Mouse (Mus musculus) CH12.LX (cell line): ENCODE results near the gene Rpl3. TPM values are rescaled to one million over a fixed set of nuclear protein-coding genes. Genes with fewer than 3 reads are reported as not detected.

Experiments used
- DNase-seq: peaks from one replicate; pipeline ENCODE4 v3.0.0-alpha.2; 2013; ENCODE audit errors: extremely low read depth
- H3K27ac ChIP-seq: 2 replicates; pipeline ENCODE4 v1.5.1; 2012; ENCODE audit warnings: low read depth, mild to moderate bottlenecking, control low read depth, moderate library complexity; ENCODE audit not compliant: insufficient read depth
- H3K27me3 ChIP-seq: replicated peaks from 2 replicates; pipeline ENCODE3; 2012; ENCODE audit warnings: inconsistent platforms
- H3K36me3 ChIP-seq, 2 experiments: replicated peaks in 1 of 2; 2 replicates each; pipeline versions ENCODE3 to v1.6.1; 2012; ENCODE audit warnings: inconsistent platforms in 1 of 2, low read length in 1 of 2, mild to moderate bottlenecking in 1 of 2, mixed read lengths in 1 of 2, moderate library complexity in 1 of 2; ENCODE audit not compliant: control insufficient read depth in 1 of 2, insufficient read depth in 1 of 2
- H3K4me1 ChIP-seq, 2 experiments: 2 replicates each; pipeline ENCODE4 v1.6.1; 2012; ENCODE audit warnings: inconsistent platforms in 1 of 2, moderate library complexity in 1 of 2; ENCODE audit not compliant: insufficient read depth in 2 of 2, control insufficient read depth in 1 of 2
- H3K4me2 ChIP-seq: 2 replicates; pipeline ENCODE4 v1.6.1; 2012; ENCODE audit warnings: low read depth, mild to moderate bottlenecking, control low read depth; ENCODE audit not compliant: poor library complexity, insufficient read depth, severe bottlenecking
- H3K4me3 ChIP-seq, 3 experiments: fragments of 150-350 bp in 1 of 3; sonication (generic) in 1 of 3; replicated peaks in 1 of 3; 2 replicates each; pipeline versions ENCODE3 to v1.5.1; 2011 to 2012; ENCODE audit warnings: low read depth in 2 of 3, low read length in 2 of 3, mild to moderate bottlenecking in 2 of 3, moderate library complexity in 2 of 3, control low read depth in 1 of 3, improper control_type of control experiment in 1 of 3, inconsistent platforms in 1 of 3, mixed read lengths in 1 of 3; ENCODE audit not compliant: poor library complexity in 1 of 3
- H3K79me2 ChIP-seq: replicated peaks from 2 replicates; pipeline ENCODE4 v1.6.1; 2012; ENCODE audit warnings: mild to moderate bottlenecking, moderate library complexity; ENCODE audit not compliant: control insufficient read depth, poor library complexity, insufficient read depth, severe bottlenecking; ENCODE audit errors: extremely low read depth
- H3K9ac ChIP-seq: 2 replicates; pipeline ENCODE4 v1.6.1; 2012; ENCODE audit warnings: low read depth, mild to moderate bottlenecking, control low read depth, moderate library complexity; ENCODE audit not compliant: insufficient read depth
- H3K9me3 ChIP-seq: replicated peaks from 2 replicates; pipeline ENCODE3; 2012; ENCODE audit warnings: low read length, inconsistent platforms, mixed read lengths
- BHLHE40 ChIP-seq: IDR thresholded peaks from 2 replicates; pipeline ENCODE4 v1.6.1; 2011; ENCODE audit warnings: mild to moderate bottlenecking, low read depth, low read length, improper control_type of control experiment
- CHD1 ChIP-seq: IDR thresholded peaks from 2 replicates; pipeline ENCODE4 v1.6.1; 2012; ENCODE audit warnings: low read depth, low read length, improper control_type of control experiment, inconsistent platforms
- CHD2 ChIP-seq: IDR thresholded peaks from 2 replicates; pipeline ENCODE4 v1.6.1; 2011; ENCODE audit warnings: low read length, improper control_type of control experiment
- E2F4 ChIP-seq: IDR thresholded peaks from 2 replicates; pipeline ENCODE4 v1.6.1; 2011; ENCODE audit warnings: low read depth, low read length, improper control_type of control experiment; ENCODE audit not compliant: insufficient replicate concordance
- ELF1 ChIP-seq: IDR thresholded peaks from 2 replicates; pipeline ENCODE4 v1.6.1; 2014; ENCODE audit warnings: low read depth, mild to moderate bottlenecking, inconsistent platforms, low read length, improper control_type of control experiment
- GABPA ChIP-seq: IDR thresholded peaks from 2 replicates; pipeline ENCODE4 v1.6.1; 2012; ENCODE audit warnings: low read depth, low read length, improper control_type of control experiment, inconsistent platforms; ENCODE audit not compliant: insufficient replicate concordance
- IRF4 ChIP-seq: IDR thresholded peaks from 2 replicates; pipeline ENCODE4 v1.6.1; 2014; ENCODE audit warnings: low read depth, mild to moderate bottlenecking, inconsistent platforms, low read length, improper control_type of control experiment
- KAT2A ChIP-seq: IDR thresholded peaks from 2 replicates; pipeline ENCODE4 v1.6.1; 2012; ENCODE audit warnings: low read length, improper control_type of control experiment, inconsistent platforms; ENCODE audit not compliant: insufficient replicate concordance
- MAX ChIP-seq: IDR thresholded peaks from 2 replicates; pipeline ENCODE4 v1.6.1; 2011; ENCODE audit warnings: low read length, improper control_type of control experiment
- MAZ ChIP-seq: IDR thresholded peaks from 2 replicates; pipeline ENCODE4 v1.6.1; 2012; ENCODE audit warnings: low read depth, mild to moderate bottlenecking, inconsistent platforms, low read length, improper control_type of control experiment, moderate library complexity
- MEF2A ChIP-seq: IDR thresholded peaks from 2 replicates; pipeline ENCODE4 v1.6.1; 2014; ENCODE audit warnings: low read depth, mild to moderate bottlenecking, inconsistent platforms, low read length, improper control_type of control experiment, borderline replicate concordance
- MXI1 ChIP-seq: IDR thresholded peaks from 2 replicates; pipeline ENCODE4 v1.6.1; 2011; ENCODE audit warnings: mild to moderate bottlenecking, low read depth, low read length, improper control_type of control experiment
- NRF1 ChIP-seq: IDR thresholded peaks from 2 replicates; pipeline ENCODE4 v1.6.1; 2014; ENCODE audit warnings: low read depth, mild to moderate bottlenecking, inconsistent platforms, low read length, improper control_type of control experiment, moderate library complexity
- POLR2A ChIP-seq: IDR thresholded peaks from 2 replicates; pipeline ENCODE4 v1.6.1; 2011; ENCODE audit warnings: low read depth, mild to moderate bottlenecking, improper control_type of control experiment, low read length
- POLR2AphosphoS2 ChIP-seq: IDR thresholded peaks from 2 replicates; pipeline ENCODE4 v1.6.1; 2011; ENCODE audit warnings: low read depth, low read length, improper control_type of control experiment
- RAD21 ChIP-seq: IDR thresholded peaks from 2 replicates; pipeline ENCODE4 v1.6.1; 2011; ENCODE audit warnings: low read depth, mild to moderate bottlenecking, low read length, improper control_type of control experiment, moderate library complexity
- RCOR1 ChIP-seq: conservative IDR thresholded peaks from 2 replicates; pipeline ENCODE4 v1.6.1; 2012; ENCODE audit warnings: low read depth, mild to moderate bottlenecking, inconsistent platforms, low read length, improper control_type of control experiment
- SMC3 ChIP-seq: IDR thresholded peaks from 2 replicates; pipeline ENCODE4 v1.6.1; 2011; ENCODE audit warnings: low read depth, low read length, improper control_type of control experiment
- TBP ChIP-seq: conservative IDR thresholded peaks from 2 replicates; pipeline ENCODE4 v1.6.1; 2011; ENCODE audit warnings: low read depth, low read length, improper control_type of control experiment
- TCF12 ChIP-seq: IDR thresholded peaks from 2 replicates; pipeline ENCODE4 v1.6.1; 2014; ENCODE audit warnings: low read depth, mild to moderate bottlenecking, inconsistent platforms, low read length, improper control_type of control experiment
- UBTF ChIP-seq: IDR thresholded peaks from 2 replicates; pipeline ENCODE4 v1.6.1; 2012; ENCODE audit warnings: low read depth, mild to moderate bottlenecking, inconsistent platforms, low read length, improper control_type of control experiment, moderate library complexity
- USF1 ChIP-seq: IDR thresholded peaks from 2 replicates; pipeline ENCODE4 v1.6.1; 2014; ENCODE audit warnings: low read depth, mild to moderate bottlenecking, inconsistent platforms, low read length, improper control_type of control experiment
- USF2 ChIP-seq: conservative IDR thresholded peaks from 2 replicates; pipeline ENCODE4 v1.6.1; 2011; ENCODE audit warnings: low read depth, low read length, improper control_type of control experiment
- ZKSCAN1 ChIP-seq: IDR thresholded peaks from 2 replicates; pipeline ENCODE4 v1.6.1; 2012; ENCODE audit warnings: low read depth, inconsistent platforms, low read length, improper control_type of control experiment, borderline replicate concordance
- dilution Hi-C: fragments of 300-500 bp; cut with MboI; formaldehyde crosslinking; loops from 2 replicates; pipeline ENCODE4 v1.14.3; 2020; ENCODE audit warnings: low sequenced_read_pairs; ENCODE audit not compliant: extremely low pct_unique_long_range_greater_than_20kb, extremely low pct_ligation_motif_present
- in situ Hi-C: fragments of 300-500 bp; cut with MboI; formaldehyde crosslinking; loops from 3 replicates; pipeline ENCODE4 v1.14.3; 2019; ENCODE audit warnings: low sequenced_read_pairs, low pct_ligation_motif_present, low pct_unique_long_range_greater_than_20kb, mixed read lengths
- polyA plus RNA-seq: library from polyadenylated mRNA; unstranded; fragments of >175 nt; gene quantifications from 2 replicates; pipeline ENCODE4 v1.2.1, GENCODE M21; 2012; ENCODE audit warnings: low read depth; ENCODE audit not compliant: insufficient read length
- total RNA-seq, 2 experiments: library from RNA; depleted of rRNA; stranded (reverse); fragments of 300-350 nt in 1 of 2; fragments of >200 nt in 1 of 2; gene quantifications; 2 replicates each; pipeline ENCODE4 v1.2.3; 2012 to 2014

Gene Rpl3
- total and polyA plus RNA-seq, 3 experiments: 2,198 to 3,819 (median 2,592) TPM

GRCm38 (mm10) chr15:80132993-80133586, 41.4 kb upstream of the Rpl3 start, which contains the start of gene Tab1 (continued):
- TF ChIP-seq ZKSCAN1 (no peak), CHD2 (peak; percentile 68; the same call in 1 of the 2 replicates), MEF2A (peak; percentile 68), TCF12 (peak; percentile 97), E2F4 (peak; percentile 64; the same call in 1 of the 2 replicates), TBP (peak; percentile 70), MAX (peak; percentile 36; the same call in 1 of the 2 replicates), USF1 (no peak), NRF1 (peak; percentile 85), POLR2AphosphoS2 (no peak), RCOR1 (no peak), IRF4 (peak; percentile 62), BHLHE40 (0 out of 2 replicates have a peak, but pooled peaks have one; percentile 10)

GRCm38 (mm10) chr15:80132452-80132851, 40.8 kb upstream of the Rpl3 start:
- H3K4me1 ChIP-seq: peaks cover 6 to 34% of the 10 kb centered on the region in 2 experiments

GRCm38 (mm10) chr15:80131421-80131820, 39.8 kb upstream of the Rpl3 start:
- in situ Hi-C loops (no loop called here), dilution Hi-C loops (no loop called here)
- Histone ChIP-seq H3K4me3 (no peak overlapping the region), H3K27me3 (no peaks in the 10 kb centered on the region), H3K4me1 (peaks cover 6 to 27% of the 10 kb centered on the region in 2 experiments), H3K9ac (no peak overlapping the region), H3K4me2 (no peak overlapping the region), H3K27ac (no peak overlapping the region), H3K79me2 (peaks cover 18% of the 10 kb centered on the region; the same call in 1 of the 2 replicates), H3K36me3 (peaks cover under 1 to 8% of the 10 kb centered on the region in 2 experiments), H3K9me3 (no peaks in the 10 kb centered on the region)
- DNase-seq: no peak
- TF ChIP-seq USF2 (no peak), ELF1 (no peak), IRF4 (no peak), MXI1 (no peak), SMC3 (no peak), GABPA (no peak), CHD1 (no peak), E2F4 (no peak), ZKSCAN1 (no peak), POLR2AphosphoS2 (no peak), KAT2A (no peak), RAD21 (no peak), POLR2A (no peak), TCF12 (no peak), MAZ (no peak)

More at GRCm38 (mm10) chr15:80132452-80132851, 40.8 kb upstream of the Rpl3 start:
- TF ChIP-seq TBP (no peak), UBTF (0 out of 2 replicates have a peak, but pooled peaks have one; percentile 7)
- Histone ChIP-seq H3K27me3 (no peaks in the 10 kb centered on the region), H3K9me3 (no peaks in the 10 kb centered on the region), H3K9ac (0 out of 2 replicates have a peak overlapping the region, but pooled peaks have one; percentile 36), H3K4me3 (peak overlapping the region in 1 of 3 experiments; percentile 78), H3K36me3 (peaks cover 3 to 18% of the 10 kb centered on the region in 2 experiments), H3K27ac (no peak overlapping the region), H3K4me2 (peak overlapping the region; percentile 65; the same call in 1 of the 2 replicates), H3K79me2 (peaks cover 19% of the 10 kb centered on the region; the same call in 1 of the 2 replicates)
- dilution Hi-C loops: no loop called here
- in situ Hi-C loops: no loop called here
- DNase-seq: no peak
